Mouse (Mus musculus) urinary bladder, postnatal 14 days (tissue): ENCODE data around the gene Spag6.
A peak's percentile ranks its signal among the peaks of the same experiment; 100 is the strongest.

Experiments
- DNase-seq: peaks from one replicate; pipeline ENCODE4 v3.0.0; 2021; ENCODE audit warnings: low spot score

The Spag6 gene

DNA sequence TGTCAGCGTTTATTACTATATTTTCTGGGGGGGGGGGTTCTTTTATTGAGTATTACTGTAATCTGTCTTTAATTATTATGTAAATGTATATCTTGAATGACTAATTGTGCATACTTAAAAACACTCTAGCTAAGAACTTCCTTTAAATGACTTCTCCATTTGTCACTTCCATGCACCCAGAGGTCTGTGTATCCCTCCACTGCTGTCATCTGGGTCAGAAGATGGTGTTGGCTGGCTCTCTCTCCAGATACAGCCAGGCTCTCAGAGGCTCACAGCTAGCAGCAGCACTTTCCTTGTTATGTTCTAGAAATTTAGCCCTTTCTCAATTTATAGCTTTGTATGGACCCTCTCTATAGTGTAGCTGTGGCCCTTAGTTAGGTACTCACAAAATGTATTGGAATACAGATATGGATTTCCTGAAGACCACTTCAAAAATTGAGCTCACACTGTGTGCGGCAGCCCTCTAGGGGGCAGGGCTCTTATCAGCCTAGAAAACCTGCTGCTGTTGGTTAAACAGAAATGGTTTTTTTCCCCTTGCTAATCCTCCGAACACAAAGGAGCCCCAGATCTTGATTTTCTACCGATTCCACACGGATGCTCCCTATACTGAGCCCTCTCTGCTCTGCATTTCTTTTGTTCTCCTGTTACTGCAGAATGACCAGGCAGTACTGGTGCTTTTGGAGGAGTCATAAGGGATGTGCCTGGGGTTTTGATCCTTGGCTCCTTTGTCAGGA, 40.7 kb downstream of the Spag6 start:
- DNase-seq: no peak

DNA sequence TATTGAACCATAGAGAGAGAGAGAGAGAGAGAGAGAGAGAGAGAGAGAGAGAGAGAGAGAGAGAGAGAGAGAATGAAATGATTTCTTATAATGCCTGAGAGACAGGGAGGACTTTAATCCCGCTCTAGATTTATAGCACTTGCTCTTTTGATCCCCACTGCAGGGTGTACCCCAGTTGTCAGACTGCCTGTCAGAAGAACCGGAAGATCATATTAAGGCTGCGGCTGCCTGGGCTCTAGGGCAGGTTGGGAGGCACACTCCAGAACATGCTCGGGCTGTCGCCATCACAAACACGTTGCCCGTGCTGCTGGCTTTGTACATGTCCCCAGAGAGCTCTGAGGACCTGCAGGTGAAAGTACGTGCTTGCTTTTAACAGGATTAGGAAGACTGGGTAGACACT, 43.2 kb downstream of the Spag6 start:
- no peak for DNase-seq

DNA sequence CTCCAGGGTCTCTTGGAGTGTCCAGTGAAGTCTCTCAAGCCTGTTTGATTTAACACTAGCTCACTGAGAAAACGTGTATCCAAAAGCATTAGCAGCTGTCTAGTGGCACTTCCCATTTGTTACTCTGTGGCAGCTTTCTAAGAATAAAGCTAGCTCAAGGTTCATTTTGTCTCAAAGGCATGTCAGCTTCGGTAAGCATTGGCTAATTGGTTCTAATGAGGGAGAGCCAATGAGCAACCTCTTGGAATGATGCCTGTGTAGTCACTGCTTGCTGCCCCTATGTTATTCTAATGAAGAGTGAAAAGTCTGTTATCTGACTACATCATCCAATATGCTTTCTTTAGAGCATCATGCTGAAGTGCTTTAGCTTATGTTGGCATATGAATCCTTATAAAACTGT, 45.4 kb downstream of the Spag6 start:
- DNase-seq: no peak

DNA sequence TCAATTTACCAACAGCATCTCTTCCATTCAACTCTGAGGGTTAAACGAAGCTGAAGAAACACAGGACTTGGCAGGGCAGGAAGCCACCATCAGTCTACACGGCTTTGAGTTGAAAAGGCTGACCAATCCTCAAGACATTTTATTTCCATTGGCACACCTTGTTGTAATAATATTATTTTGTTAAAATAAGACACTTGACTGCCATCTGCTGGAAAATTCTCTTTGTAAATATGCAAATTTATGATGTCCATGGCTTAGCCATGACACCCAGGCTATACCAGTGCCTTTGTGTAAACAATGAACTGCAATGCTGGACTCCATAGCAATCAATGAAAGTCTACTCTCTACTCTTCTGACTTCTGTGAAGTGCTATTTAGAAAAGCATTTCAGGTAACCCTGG, 62.3 kb downstream of the Spag6 start:
- no peak for DNase-seq

DNA sequence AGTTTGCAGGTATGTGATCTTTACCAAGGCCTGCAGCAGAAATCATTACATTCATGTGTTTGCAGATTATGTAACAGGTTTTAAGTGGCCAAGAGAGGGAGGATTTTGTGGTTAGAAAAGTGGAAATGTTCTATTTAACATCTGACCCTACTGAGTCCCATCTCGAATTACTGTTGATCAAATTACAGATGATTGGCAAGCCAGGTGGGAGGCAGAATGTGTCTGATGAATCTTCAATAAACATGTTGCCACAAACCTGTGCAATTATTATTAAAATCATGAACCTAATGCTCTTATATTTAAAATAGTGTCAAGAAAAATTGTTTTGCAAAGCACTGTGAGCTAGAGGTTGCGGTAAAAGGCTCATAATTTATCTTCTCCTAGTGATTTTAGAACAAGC, 71.0 kb downstream of the Spag6 start:
- DNase-seq: no peak

DNA sequence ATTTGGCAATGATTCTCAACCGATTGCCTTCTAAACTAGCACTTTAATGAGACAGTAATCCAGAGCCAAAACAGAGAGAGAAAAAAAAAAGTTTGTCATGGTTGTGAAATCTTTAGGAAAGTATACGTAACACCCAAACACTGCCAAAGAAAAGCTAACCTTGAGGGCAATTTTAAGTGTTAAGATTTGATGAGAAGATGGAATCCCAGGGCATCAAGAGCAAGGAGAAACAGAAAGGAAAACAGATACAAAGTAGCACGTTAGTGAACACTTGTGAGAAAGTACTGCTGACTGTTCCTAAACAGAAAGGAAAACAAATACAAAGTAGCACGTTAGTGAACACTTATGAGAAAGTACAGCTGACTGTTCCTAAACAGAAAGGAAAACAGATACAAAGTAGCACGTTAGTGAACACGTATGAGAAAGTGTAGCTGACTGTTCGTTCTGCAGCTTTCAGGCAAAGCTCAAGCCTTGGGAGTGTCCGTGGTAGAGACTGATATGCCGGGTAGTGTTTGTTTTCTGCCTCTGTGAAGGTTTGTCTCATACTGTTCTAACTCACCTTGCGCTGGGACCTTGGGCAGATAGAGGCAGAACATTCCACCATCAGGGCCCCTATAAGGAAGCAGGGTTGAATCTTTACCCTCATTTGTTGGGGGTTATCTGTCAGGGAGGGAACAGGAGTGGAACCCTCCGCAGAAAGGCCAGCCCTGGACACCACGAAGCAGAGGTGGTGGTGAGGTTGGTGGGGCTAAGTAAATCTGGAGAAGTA, 71.8 kb downstream of the Spag6 start:
- DNase-seq: peak; percentile 18

DNA sequence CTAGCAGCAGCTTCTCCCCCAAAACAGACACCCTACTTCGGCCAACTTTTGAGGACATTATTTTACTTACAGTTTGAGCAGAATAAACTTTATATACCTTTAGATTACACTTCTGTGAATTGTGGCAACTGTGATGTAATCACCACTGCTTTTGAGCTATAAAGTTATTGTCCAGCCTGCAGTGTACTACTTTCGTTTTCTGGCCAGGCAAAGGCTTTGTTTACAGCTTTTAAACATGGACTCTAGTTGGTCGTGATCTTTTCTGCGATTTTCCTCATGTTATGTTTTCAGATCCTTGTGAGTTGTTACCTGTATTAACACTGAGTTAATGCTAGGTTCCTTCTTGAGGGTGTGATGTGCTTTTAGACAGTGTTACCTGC, 72.6 kb downstream of the Spag6 start:
- DNase-seq: no peak

DNA sequence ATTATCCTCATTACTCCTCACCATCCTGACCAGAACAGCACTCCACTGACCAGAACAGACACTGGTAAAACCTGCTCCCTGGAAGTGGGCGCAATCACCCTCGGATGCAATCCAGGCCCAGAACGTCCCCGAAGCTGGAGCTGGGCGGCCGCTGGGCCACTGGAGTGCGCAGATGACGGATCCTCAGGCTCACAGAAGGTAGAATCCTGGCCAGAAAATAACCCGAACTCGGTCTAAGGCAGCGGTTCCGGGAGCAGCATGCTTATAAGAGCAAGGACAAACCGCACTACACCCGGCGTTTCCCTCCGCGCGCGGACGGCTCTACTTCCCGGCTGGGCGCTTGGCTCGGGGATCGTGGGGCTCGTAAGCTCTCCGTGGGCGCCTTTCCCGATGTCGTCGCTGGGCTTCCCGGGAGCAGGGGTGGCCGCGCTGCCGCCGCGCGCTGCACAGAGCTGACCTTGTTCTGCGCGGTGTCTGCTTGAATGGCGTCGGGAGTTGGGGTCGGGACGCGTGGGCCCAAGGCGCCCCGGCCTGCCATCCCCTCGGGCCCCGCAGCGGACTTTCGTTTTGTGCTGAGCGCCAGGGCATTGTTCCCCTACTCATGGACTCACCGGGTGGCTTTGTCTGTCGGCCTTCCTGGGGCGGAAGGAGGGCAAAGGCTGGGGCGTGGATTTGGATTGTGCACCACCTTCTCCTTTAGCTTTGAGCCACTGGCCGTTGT, 73.1 kb downstream of the Spag6 start:
- DNase-seq: peak; percentile 87

DNA sequence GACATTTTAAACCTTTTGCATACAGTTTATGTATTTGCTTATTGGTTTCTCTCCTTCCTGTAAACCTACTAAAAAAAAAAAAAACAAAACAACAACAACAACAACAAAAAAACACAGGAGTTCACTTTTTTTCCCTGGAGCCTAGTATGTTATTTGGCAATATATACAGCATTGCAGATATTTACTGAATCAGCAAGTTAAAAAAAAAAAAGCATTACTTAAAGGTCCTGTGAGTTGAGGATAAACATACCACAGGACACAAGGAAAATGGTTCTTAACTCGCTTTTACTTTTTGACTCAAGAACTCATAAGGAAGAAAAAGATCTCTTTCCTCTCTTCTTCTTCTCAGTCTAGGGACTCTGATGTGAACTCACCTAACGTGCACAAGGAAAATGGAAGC, 74.6 kb downstream of the Spag6 start:
- DNase-seq: no peak

DNA sequence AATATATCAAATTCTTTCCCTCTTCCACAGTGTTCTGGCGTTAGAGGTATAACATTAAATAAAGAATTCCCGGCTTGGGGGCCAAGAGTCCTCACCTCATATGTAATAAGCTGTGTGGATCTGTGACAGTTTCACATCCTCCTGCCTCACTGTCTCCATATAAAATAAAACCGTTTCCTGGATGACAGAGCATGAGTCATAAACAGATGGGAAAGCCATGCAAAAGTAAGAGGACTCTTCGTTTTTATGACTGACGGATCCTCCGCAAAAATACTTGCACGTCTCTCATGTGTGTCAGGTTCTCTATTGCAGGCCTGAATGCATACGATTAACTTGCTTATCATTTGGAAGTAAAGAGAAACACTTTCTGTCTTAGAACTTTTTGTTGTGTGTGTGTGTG, 78.6 kb downstream of the Spag6 start:
- DNase-seq: no peak

DNA sequence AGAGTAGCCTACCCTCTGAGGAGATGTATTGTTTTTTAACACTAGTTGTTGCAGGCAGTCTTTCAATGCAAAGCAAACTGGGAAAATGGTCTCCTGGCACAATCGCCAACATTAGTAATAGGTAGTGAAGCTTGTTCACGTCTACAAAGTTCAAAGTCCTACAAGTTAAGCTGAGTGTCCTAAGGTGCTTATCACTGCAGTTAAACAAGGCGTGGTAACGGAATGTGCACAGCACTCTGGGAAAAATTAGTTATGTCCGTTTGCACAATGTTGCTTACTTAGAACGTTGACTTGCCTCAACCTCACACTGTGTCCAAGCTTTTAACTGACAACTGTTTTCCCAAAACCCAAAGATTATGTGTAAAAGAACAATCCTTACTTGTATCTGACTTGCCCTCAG, 80.5 kb downstream of the Spag6 start:
- no peak for DNase-seq

DNA sequence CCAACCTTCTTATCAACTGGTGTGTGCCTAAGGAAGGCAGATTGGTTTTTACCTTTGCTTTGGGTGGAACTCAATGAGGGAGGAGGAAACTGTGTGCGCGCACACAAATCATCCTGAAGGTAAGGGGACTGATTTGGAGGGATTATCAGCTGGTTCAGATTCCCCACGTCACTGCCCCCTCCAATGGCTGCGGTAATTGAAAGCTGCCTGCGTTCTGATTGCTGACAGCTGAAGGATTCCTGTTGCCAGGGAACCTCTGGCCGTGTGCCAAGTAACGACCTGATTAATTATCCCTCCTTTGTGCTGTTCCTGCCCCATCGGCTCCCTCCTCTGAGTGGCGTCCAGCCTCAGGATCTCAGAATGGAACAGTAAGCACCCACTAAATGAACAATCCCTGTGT, 84.4 kb downstream of the Spag6 start:
- DNase-seq: peak; percentile 8

DNA sequence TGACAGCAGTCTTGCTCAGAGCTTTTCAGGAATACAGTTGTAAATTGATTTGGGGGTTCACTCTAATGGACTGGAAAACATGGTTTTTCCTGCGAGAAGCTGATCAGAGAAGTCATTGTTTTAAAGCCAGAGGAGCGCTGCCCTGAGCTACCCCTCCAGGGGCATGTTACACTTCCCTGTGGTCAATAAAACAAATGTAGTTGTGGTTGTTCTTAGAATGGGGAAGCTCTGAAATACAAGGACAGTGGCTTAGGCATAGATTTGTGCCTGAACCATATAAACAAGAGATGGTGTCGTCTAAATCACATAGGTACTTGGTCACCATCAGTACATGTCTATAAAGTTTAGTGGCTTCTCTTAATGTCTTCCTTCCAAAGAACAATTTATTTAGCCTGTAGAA, 86.0 kb downstream of the Spag6 start:
- DNase-seq: no peak

DNA sequence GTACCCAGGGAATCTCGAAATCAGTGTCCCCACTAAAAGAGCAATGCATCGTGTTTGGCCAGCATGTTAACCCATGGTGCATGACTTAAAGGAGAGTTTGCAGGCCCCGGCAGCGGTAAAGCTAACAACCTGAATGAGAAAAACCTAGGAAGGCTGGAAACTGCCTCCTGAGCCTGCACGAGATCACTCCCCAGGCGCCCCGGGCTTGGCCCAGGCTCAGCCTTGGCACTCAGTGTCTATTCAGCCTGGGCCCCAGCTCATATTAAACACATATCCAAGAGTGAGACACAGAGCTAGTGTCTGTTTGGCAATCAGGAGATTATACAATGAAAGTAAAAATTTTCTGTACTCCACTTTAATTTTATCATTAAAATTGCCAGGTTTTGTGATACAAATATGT, 87.5 kb downstream of the Spag6 start:
- no peak for DNase-seq

DNA sequence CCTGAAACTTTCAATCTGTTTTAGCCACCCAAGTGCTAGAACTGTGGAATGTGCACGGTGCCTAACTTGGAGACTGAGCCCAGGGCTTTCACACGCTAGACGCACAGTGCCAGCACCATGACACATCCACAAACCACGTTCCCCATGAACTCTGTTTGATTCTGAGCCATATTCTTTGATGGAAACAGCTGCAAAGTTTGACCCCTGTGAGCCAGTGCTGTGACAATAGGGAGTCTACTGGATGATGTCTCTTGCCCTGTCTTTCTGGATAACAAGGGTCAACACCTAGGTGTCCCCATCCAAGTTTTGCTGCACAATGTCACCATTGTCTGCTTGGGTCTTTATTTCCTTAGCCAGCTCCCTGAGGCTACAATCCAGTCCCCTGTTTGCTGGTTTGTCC, 100.4 kb downstream of the Spag6 start:
- no peak for DNase-seq

DNA sequence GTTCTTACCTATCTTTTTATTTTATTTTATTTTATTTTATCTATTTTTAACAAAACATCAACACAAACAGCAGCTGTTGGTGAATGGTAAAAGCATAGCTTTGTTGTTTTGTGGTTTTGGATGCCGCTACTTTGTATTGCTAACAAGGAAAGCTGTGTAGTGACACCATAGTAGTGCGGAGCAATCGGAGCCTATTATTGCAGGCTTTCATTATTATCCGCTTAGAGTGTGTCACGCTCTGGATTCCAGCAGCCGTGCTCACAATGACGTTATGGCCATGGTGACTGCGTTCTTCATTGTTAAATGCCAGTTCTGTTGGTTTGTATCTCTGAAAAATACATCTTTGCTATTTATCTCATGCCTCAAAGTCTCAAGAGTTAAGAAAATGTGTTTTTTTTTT, 103.9 kb downstream of the Spag6 start:
- DNase-seq: no peak

DNA sequence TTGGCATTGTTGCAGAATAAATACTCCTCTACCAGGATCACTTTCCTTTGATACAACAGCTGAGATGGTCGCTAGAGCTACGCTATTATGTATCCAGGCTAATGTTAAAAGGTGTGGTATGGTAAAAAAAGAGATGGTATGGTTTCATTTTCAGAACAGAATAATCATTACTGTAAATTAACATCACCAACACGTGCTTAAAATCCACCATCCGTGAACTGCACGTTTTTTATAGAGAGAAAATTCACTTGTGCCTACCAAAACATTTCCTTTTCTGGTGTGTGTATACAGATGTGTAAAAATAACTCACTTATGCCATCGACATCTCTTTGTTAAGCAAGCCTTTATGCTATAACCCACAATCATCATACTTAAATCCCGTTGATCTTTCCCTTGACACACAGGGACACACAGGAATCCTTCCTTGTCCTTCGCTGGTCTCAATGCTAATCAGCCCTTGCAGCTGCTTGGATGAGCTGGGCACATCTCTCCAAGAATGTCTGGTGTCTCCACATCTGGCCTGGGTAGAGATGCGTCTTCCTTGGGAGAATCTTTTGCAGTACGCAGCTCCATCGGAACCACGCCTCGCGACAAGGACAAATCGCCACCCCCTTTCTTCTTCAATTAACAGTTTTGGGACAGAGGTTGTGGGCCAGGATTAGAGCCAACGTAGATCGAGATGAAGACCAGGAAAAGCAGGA, 105.6 kb downstream of the Spag6 start:
- no peak for DNase-seq
